Mouse (Mus musculus): ENCODE measurements around the gene Tmem156. TPM values are rescaled to one million over a fixed set of nuclear protein-coding genes. Genes with fewer than 3 reads are reported as not detected.

Tmem156 gene
- total RNA-seq, 1 experiment from 2014 or later, result 1.1 TPM

DNA sequence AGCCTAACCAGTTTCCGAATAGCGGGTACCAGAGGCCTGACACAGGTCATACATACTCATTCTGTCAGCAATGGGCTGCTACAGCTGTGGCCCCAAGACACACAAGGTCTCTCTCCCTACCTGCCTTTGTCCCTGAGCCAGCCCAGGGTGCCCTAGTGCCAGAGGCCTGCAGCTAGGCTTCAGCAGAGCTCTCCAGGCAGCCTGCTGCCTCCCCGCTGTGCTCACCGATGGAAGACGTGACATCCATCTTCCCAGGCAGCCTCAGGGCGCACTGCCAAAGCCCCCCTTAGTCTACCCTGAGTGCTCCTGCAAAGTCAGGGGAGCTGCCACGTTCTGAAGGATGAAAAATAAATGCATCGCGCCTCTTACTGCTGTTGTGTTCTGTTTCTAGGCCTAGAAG lies 63.9 kb downstream of the Tmem156 start:
- no peak for ATAC-seq (replicated peaks in 1 of 2; ENCODE audit: insufficient read depth in 1 of 2, low FRiP score in 2 of 2, low TSS enrichment in 1 of 2, low read depth in 1 of 2, poor library complexity in 2 of 2, severe bottlenecking in 2 of 2)

DNA sequence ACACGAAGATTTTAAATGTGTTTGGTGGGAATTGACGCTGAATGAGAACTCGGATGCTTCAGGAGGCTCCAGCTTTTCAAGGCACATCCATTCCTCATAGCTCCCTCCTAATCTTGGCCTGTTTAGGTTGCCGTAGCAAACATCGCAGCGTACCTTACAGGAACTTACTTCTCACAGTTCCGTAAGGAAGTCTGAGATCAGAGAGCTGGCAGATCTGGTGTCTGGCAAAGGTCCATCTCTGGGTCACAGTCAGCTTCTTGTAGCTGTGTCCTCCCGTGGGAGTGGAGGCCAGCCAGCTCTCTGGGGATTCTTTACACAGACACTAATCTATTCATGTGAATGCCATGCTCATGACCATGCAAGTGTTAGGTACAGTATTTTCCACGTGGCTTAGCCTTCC lies 65.2 kb downstream of the Tmem156 start:
- ATAC-seq (replicated peaks in 1 of 2; ENCODE audit: insufficient read depth in 1 of 2, low FRiP score in 2 of 2, low TSS enrichment in 1 of 2, low read depth in 1 of 2, poor library complexity in 2 of 2, severe bottlenecking in 2 of 2), result 0 out of 4 replicates have a peak, but pooled peaks of 1 of the 2 experiments have one; percentile 32

DNA sequence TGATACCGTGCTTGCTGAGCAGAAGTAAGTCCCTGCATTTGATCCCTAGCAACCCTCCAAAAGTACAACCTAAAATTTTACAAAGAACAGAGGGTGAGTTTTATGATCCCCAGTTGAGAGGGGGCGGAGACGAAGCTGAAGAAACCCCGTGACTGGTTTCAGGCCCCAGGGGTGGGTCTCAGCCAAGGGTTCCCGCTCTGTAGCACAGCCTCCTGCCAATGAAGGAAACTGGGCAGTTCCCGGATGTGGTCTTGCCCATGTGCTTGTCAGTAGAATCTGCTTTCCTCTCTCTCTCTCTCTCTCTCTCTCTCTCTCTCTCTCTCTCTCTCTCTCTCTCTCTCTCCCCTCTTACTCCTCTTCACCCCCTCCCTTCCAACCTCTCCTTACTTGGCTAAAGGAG lies 66.0 kb downstream of the Tmem156 start:
- ATAC-seq (replicated peaks in 1 of 2; ENCODE audit: insufficient read depth in 1 of 2, low FRiP score in 2 of 2, low TSS enrichment in 1 of 2, low read depth in 1 of 2, poor library complexity in 2 of 2, severe bottlenecking in 2 of 2), result peak; percentile 88 to 89

- ATAC-seq (replicated peaks in 1 of 2; ENCODE audit: insufficient read depth in 1 of 2, low FRiP score in 2 of 2, low TSS enrichment in 1 of 2, low read depth in 1 of 2, poor library complexity in 2 of 2, severe bottlenecking in 2 of 2), result no peak
These were observed 67.3 kb downstream of the Tmem156 start for GRCm38 (mm10) chr5:65024641-65025040.

DNA sequence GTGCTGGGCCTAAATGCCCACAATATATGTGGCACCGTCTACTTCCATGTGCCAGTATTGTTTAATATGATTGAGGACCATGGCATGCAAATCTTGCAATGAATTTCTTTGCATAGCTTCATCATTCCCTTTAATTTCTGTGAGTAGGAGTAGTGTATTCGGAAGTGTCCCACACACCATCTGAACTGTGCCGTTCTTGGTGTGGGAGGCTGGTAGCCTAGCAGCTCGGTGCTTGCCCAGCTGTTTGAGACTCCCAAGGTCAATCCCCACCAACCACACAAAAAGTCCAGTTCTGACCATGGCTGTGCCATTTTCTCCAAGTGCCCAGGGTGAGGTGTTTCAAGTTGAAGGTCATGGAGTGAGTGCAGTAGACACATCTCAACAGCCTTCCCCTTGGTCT lies 69.9 kb downstream of the Tmem156 start:
- ATAC-seq (replicated peaks in 1 of 2; ENCODE audit: insufficient read depth in 1 of 2, low FRiP score in 2 of 2, low TSS enrichment in 1 of 2, low read depth in 1 of 2, poor library complexity in 2 of 2, severe bottlenecking in 2 of 2), result no peak

GRCm38 (mm10) chr5:65019823-65020222 lies 72.1 kb downstream of the Tmem156 start:
- ATAC-seq (replicated peaks in 1 of 2; ENCODE audit: insufficient read depth in 1 of 2, low FRiP score in 2 of 2, low TSS enrichment in 1 of 2, low read depth in 1 of 2, poor library complexity in 2 of 2, severe bottlenecking in 2 of 2), result peak; percentile 57 to 70

- peak; percentile 89 to 92 for ATAC-seq (replicated peaks in 1 of 2; ENCODE audit: insufficient read depth in 1 of 2, low FRiP score in 2 of 2, low TSS enrichment in 1 of 2, low read depth in 1 of 2, poor library complexity in 2 of 2, severe bottlenecking in 2 of 2)
These were observed 72.8 kb downstream of the Tmem156 start for GRCm38 (mm10) chr5:65019109-65019508.

GRCm38 (mm10) chr5:65015508-65015907 lies 76.4 kb downstream of the Tmem156 start:
- ATAC-seq (replicated peaks in 1 of 2; ENCODE audit: insufficient read depth in 1 of 2, low FRiP score in 2 of 2, low TSS enrichment in 1 of 2, low read depth in 1 of 2, poor library complexity in 2 of 2, severe bottlenecking in 2 of 2), result no peak

GRCm38 (mm10) chr5:65011901-65012573 lies 79.9 kb downstream of the Tmem156 start:
- ATAC-seq (replicated peaks in 1 of 2; ENCODE audit: insufficient read depth in 1 of 2, low FRiP score in 2 of 2, low TSS enrichment in 1 of 2, low read depth in 1 of 2, poor library complexity in 2 of 2, severe bottlenecking in 2 of 2), result no peak

DNA sequence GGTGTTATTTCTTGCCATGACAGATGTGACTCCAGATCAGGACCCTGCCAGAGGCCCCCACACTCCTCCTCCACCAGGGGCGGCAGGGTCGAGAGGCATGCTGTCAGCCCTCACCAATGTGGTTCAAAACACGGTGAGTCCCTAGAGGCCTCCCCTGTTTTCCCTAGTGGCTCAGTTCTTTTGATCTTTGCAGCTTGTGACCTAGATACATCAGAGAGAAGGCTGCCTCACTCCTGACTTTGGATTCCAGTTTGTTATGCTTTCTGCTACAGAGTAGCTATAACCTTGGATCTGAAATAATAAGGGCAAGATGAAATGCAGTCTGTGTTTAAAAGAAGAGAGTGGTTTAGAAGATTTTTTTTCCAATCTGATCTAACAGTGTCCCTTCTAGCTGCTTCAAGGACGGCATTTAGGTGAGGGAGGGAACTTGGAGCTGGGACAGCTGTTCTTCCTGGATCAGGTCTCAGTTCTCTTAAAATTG lies 85.9 kb downstream of the Tmem156 start:
- no peak for ATAC-seq (replicated peaks in 1 of 2; ENCODE audit: insufficient read depth in 1 of 2, low FRiP score in 2 of 2, low TSS enrichment in 1 of 2, low read depth in 1 of 2, poor library complexity in 2 of 2, severe bottlenecking in 2 of 2)

GRCm38 (mm10) chr5:65005251-65005650 lies 86.7 kb downstream of the Tmem156 start:
- ATAC-seq (replicated peaks in 1 of 2; ENCODE audit: insufficient read depth in 1 of 2, low FRiP score in 2 of 2, low TSS enrichment in 1 of 2, low read depth in 1 of 2, poor library complexity in 2 of 2, severe bottlenecking in 2 of 2), result no peak

Other genes with a start within 250 kb of the Tmem156 start
- 0.19 and 1.4 TPM in 2 replicates for gene Tlr1, start 158.6 kb downstream of the Tmem156 start, total RNA-seq (2017)
- gene Tlr6, start 132.0 kb downstream of the Tmem156 start, total RNA-seq (2017), result 2.1 and 28.4 TPM in 2 replicates
- gene Fam114a1, start 122.1 kb downstream of the Tmem156 start, total RNA-seq (2017), result 5.9 and 7.9 TPM in 2 replicates
- 47.6 and 61.4 TPM in 2 replicates for gene Klhl5, start 15.4 kb upstream of the Tmem156 start, total RNA-seq (2017)
- 10.9 and 12.2 TPM in 2 replicates for gene Wdr19, start 107.6 kb upstream of the Tmem156 start, total RNA-seq (2017)
- gene Rfc1, start 243.5 kb upstream of the Tmem156 start, total RNA-seq (2017), result 128 and 149 TPM in 2 replicates